8 mouse cellular contexts compared by ENCODE assay signal in the genomic region with DNA sequence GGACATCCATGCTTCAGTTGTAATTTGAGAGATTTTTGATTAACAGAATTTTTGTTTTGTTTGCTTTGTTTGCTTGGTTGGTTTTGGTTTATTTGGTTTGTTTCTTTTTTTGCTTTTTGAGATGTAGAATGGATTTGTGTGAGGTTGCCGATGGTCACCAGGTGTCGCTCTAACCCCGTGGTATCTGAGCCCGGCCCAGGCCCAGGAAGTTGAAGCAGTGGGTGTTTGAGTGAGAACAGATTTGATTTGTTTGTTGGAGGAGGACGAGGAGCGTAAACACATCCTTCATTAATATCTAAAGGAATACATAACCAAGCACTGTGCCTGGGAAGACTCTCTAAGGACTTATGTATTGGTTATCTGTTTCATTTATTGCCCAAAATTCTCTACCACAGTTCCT.
DNase-seq lines count a peak whose midpoint lies in the region; ATAC-seq and TF ChIP-seq lines count a peak whose summit lies in the region.

No protein-coding gene starts in this region.

- H3K27me3 ChIP-seq in E14TG2a.4 (ENCODE audit: insufficient read depth, low read length) = no peaks in the 10 kb centered on the region

- ATAC-seq in monocyte, adult 5-6 weeks (replicated peaks; ENCODE audit: insufficient number of reproducible peaks, low FRiP score, low TSS enrichment, poor library complexity, severe bottlenecking) = no peak

- intact Hi-C loops in gastrocnemius, postnatal 36 days (cut with DNase I) = loop anchor here (2.0 to 5.0 kb wide), 3 partner anchors 398 to 776 kb away; a partner anchor contains a TSS

- DNase-seq in adrenal gland, adult 2 months = peak; percentile 57
- peak; percentile 69 for DNase-seq in embryo, embryonic 11 days
- DNase-seq in gastrocnemius, postnatal 36 days = peak; percentile 45 to 58
- DNase-seq in layer of hippocampus, adult 18-20 months (ENCODE audit: low spot score in 2 of 2) = peak; percentile 58 to 78
- peak; percentile 72 for DNase-seq in lung, postnatal 10 days
- DNase-seq in right cerebral cortex, postnatal 10 days (ENCODE audit: low spot score in 2 of 2) = peak; percentile 73 to 82

- no peaks in the 10 kb centered on the region for H3K36me3 ChIP-seq in E14TG2a.4 (ENCODE audit: insufficient read depth, low read length)

- H3K9me3 ChIP-seq in E14TG2a.4 (ENCODE audit: low read length) = no peaks in the 10 kb centered on the region

- H3K4me1 ChIP-seq in E14TG2a.4 (replicated peaks; ENCODE audit: low read depth, low read length) = no peaks in the 10 kb centered on the region

- TF ChIP-seq CTCF in E14TG2a.4 (conservative IDR thresholded peaks at IDR 0.05; ENCODE audit: low read length) = peak; percentile 71

- H3K4me3 ChIP-seq in E14TG2a.4 (replicated peaks; ENCODE audit: low read length) = no peak overlapping the region
